Mouse (Mus musculus): ENCODE results near the gene Acin1.

Acin1 gene

DNA sequence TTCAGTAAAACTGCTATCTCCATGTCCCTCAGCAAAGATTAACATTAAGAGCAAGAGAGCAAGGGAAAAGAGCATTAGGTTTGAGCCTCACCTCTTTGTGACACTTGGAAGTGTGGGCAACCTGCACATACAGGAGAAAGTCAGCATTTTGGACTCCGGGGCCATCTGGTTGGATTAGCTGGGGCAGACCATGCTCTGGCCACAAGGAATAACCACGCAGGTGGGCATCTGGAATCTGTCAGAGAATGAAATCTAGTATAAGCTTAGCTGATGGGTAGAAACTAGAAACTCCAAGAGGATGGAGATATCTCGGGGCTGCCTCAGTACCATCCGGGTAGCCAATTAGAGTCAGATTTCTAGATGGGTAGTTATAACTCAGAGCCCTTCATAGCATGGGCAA is 10.0 kb upstream of the Acin1 start:
- DNase-seq, result no peak

DNA sequence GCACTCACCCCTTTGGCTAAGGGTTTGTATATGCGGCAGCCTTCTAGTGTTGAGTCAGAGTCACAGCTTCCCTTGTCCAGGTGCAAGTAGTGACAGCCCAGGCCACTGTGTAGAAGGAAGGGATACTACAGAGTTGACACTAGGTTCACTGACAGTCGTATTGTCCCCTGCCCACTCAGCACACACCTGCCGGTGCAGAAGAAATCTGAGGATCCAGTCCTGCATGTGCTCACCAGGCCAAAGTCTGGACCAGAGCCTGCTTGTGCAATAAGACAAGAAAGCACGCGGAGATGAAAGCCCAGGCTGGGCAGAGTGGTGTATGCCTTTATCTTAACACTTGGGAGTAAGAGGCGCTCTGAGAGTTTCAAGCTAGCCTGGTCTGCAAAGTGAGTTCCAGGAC is 8.3 kb upstream of the Acin1 start:
- no peak for DNase-seq

DNA sequence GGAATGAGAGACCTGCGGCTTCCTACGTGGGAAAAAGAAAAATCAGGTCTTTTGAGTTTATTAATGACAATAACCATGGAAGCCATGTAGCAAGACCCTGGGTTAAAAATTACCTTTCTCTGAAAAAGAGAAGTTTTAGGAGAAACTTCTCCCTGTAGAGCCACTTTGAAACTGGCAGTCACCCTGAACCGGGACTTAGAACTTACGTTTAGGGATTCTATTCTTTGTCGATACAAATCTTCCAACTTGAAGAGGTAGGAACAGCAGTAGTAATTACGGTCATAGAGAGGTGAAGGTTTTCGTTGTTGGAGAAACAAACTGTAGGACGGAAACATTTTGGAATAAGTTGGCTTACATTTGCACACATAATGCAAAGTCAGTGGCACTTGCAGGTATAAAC is 520 bp upstream of the Acin1 start:
- no peak for DNase-seq

DNA sequence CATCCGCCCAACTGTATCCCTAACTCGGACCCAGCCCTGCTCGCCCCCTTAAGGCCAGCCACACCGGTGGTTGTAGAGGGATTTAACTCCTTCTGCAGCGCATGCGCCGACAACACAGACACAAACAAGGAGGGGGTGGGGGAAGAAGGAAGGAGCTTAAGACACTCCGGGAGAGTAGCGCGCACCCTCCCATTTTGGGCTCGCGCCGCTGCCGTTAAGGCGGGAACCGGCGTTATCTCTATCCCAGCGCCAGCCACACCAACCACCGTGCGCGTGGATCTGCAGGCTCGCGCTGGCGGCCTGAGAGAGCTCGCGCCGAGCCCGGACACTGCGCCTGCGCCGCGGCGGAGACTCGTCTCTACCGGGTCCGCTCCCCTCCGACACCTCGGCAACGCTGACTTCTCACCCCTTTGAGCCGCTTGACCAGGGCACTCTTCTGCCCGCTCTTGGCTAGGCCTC is 639 bp downstream of the Acin1 start, which contains the start of gene 1700123O20Rik:
1700123O20Rik (plus strand) TSS at position 154 of the 459 bp plus-strand sequence.
- DNase-seq, result no peak

DNA sequence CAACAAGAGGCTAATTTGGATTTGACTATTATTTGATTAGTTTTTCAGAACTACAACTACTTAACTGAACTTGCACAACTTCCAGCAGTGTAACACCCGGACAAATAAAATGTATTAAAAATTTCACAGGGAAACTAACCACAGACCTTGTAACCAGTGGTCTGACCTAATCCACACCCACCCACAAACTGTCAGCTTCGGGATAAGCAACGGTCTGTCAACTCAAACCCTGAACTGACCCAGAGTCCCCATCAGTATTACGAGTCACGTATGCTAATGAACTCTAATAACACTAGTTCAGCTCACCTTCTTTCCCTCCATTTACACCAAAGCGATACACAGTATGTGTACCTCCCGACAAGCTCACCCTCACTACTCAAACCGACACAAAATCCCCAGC is 1.3 kb downstream of the Acin1 start:
- DNase-seq, result no peak

DNA sequence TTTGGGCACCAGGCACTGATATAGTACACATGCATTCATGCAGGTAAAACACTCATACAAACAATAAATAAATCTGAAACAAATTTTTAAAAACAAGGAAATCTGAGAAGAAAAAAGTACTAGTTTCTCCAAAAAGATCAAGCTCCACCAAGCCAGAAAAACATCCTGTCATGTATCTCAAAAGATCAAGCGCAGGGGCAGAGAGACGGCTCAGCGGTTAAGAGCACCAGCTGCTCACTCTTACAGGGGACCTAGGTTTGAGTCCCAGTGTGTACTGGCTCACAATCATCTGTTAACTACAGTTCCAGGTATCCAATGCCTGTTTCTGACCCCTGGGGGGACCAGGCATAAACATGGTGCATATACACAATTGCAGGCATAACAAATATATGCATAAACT is 4.3 kb downstream of the Acin1 start:
- no peak for DNase-seq

DNA sequence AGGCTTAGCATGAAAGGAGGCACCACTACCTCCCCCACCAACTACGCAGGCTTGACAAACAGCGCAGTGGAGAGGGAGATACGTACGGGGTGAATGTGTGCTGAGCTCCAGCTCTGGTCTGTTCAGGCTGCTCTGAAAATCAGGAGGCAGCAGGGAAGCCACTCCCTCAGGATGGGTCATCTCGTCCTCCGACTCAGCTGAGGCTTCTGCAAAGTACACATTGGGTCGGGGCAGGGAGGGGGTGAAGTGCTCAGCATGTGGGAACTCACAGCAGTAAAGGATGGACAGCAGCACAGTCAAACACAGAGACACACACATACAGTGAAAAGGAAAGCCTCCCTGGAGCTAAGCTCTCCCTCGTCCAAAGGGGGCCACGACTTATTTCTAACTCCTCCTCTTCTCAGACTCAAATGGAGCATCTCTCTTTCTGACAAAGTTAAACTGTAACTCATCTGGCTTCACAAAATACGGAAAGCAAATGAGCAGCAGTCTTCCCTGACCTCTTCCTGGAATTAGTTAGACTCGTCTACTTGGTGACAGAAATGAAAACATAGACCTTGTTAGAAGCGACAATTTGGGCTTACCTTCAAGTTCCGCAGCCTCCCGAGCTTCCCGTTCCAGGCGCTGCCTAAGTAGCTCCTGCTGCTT is 8.0 kb downstream of the Acin1 start:
- DNase-seq, result peak; percentile 30

DNA sequence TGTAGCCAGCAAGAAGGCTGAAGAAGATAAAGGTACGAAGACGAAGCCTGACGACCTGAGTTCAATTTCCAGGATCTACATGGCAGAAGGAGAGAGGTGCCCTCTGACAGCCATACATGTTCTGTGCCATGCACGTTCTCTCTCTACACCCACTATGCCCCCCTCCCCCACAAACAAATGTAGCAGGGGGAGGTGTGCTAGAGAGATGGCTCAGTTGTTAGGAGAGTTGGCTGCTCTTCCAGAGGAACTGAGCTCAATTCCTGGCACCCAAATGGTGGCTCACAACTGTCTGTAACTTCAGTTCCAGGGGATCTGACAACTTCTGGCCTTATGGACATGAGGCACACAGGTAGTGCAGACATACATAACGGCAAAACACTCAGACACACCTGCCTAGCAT is 10.4 kb downstream of the Acin1 start:
- no peak for DNase-seq

DNA sequence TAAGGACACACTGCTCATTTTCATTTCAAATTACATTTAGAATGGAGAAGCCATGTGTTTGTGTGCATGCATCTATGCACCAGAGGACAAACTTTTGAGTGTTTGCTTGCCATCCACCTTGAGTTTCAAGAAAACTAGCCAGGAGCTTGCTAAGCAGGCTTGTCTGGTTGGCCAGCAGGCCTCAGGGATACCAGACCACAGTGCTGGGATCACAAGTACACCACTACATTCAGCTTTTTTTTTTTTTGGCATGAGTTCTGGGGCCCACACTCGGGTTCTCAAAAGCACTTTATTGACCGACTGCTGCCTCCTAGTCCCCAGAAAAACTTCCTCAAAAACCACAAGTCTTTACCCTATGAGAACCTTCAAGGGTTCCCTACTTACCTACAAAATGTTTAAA is 12.4 kb downstream of the Acin1 start:
- DNase-seq, result no peak

DNA sequence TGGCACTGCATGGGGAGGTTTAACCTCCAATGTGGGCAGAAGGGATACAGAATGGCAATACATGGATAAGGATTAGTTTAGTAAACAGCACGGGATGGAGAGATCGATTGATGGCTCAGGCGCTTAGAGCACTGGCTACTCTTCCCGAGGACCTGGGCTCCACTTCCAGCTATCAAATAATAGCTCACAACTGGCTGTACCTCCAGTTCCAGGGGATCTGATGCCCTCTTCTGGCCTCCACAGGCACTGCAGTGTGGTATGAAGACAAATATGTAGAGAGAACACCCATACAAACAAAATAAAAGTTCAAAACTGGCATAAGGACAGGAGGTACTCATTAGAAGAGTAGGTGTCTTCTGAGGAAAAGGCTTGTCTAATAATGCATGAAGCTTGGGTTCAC is 17.4 kb downstream of the Acin1 start:
- DNase-seq, result peak; percentile 70

DNA sequence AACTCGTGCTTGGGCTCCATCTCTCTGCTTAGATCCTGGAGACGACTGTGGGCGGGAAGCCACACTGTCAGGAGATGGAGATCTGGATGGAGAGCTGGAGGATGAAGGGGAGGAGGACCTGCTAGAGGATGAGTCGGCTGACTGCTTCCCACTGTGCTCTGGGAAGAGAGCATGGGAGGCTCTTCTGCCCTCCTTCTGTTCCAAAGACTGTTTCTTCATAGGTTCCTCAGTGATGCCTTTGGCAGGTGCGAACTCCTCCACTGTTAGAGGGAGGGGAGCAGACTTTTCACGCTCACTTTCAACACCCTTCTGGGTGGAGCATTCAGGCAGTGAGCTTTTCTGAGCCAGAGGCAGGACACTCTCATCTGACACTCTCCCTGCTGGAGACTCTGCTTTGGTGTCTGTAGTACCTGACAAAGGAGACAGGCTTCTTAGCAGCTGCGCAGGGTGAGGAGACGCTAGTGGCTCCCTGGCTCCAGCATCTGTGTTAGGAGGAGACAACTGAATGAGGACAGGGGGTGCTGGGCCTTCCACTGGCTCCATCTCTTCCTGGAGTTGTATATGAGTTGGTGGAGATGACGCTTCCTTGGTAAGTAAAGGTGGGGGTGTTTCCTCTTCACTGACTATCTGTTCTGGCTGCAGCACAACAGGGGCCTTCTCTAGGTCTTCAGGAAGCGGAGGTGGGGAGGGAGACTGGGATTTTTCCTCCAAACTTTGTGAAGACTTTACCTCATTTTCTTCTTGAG is 22.1 kb downstream of the Acin1 start:
- DNase-seq, result no peak

DNA sequence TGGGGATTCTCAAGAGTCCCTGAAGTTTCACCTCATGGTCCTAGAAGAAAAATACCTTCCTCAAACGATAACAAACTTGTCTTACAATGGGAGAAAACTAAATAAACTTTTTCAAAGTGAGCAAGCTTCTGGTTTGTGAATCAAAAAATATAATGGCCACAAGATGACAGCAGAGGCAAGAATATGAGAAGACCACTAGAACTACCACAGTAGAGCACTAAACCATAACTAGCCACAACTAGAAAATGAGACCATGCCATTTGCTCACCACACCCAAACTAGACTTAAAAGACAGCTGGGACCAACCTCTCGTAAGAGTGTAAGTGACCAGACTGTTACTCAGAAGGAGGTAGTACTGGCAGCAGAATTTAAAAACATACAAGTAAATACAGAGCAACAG is 26.7 kb downstream of the Acin1 start:
- DNase-seq, result no peak

DNA sequence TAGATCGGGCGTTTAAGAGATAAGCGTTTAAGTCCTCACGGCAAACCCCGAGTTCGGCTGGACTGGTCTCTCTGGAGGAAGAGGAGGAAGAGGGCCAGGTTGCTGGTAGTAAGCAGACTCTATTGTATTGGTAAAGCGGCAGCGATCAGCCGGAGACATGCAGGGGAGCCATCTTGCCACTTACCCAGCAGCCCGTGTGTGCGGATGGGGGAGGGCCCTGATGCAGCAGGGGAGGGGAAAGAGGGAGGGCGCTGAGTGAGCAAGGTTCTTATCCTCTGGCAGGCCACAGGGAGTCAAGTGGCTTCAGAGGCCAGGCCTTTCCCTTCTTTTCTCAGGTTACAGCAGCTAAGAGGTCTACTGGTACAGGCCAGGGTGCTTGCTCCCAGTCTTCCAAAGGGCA is 33.2 kb downstream of the Acin1 start:
- peak; percentile 86 for DNase-seq

DNA sequence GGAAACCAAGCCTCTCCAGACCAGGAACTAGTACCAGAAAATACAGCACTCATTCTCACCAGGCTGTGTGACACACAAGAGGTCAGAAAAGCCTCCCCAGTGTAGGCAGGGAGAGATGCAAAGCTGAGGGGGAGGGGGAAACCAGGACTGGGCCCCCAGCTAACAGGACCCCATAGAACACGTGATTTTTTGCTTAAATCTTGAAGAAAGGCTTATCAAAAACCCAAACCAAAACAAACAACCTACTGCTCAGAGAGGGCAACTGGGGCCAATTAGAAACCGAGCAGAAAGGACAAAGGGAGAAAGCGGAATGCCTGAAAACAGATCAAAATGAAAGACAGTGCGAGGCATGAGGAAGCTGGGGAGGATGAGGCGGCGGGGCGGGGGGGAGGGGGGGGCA is 33.9 kb downstream of the Acin1 start:
- no peak for DNase-seq

DNA sequence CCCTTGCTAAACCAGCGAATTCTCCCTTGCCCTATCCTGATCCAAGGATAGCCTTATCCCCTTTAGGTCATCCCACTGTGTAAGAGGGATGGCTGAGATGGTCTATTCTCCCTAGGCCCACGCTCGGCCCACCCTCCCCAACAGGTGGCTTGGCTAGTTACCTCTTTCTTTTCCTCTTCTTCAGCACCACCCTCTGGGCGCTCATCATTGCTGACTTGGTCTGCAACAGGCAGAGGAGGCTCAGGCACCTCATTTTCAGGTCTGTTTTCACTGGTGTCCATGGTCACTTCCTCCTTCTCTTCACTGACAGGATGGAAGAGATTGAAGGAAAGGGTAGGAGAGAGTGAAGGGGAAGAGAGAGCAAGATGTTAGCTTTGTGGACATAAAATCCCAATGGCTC is 35.2 kb downstream of the Acin1 start:
- no peak for DNase-seq

DNA sequence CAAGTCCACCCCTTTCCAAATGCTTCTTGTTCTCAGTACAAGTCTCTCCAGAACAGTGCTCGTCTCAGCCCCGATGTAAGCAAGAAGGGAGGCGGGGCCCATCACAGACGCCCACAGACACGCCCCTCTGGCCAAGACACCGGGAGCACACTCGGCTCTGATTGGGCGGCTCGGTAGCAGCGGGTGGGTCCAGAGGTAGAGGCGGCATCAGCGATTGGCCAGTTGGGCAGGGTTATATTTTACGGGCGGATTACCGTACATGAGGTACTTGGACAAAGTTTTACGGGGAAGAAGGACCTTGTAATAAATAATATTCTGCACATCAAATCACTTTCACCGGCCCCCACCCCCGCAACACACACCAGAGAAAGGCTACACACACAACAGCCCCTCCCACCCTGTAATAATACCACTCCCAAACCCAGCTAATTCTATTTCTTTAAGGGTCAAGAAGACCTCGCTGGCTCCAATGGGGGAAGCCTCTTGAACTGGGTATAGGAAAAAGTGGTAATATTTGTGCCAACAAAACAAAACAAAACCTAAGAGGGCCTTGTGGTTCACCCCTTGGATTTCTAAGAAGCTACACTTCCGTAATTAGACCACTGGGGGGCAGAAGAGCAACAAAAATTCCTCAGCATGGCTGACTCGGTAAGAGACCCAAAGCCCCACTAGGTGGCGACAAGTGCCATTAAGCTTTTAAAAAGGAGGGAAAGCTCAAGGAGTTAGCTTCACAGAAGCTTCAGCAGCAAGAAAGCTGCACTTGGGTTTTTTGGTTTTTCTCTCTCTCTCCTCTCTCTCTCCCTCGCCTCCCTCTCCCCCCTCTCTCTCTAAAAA is 35.9 kb downstream of the Acin1 start:
- DNase-seq, result peak; percentile 81

DNA sequence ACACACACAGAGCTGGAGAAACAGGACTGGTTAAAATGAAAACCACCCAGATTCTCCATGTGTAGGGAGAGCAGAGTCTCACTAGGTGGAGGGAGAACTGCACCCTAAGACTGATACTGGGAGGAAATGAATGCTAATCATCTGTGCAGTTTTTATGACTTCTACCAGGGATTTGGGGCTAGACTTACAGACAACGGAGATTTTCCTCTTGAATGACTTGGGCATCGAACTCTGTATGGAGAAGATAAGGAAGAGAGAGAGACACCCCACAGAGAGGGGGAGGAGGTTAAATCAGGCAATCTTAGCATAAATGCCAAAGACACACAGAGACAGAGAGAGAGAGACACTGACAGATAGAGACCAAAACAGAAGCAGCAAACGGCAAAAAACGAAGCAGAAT is 38.8 kb downstream of the Acin1 start:
- DNase-seq, result no peak

DNA sequence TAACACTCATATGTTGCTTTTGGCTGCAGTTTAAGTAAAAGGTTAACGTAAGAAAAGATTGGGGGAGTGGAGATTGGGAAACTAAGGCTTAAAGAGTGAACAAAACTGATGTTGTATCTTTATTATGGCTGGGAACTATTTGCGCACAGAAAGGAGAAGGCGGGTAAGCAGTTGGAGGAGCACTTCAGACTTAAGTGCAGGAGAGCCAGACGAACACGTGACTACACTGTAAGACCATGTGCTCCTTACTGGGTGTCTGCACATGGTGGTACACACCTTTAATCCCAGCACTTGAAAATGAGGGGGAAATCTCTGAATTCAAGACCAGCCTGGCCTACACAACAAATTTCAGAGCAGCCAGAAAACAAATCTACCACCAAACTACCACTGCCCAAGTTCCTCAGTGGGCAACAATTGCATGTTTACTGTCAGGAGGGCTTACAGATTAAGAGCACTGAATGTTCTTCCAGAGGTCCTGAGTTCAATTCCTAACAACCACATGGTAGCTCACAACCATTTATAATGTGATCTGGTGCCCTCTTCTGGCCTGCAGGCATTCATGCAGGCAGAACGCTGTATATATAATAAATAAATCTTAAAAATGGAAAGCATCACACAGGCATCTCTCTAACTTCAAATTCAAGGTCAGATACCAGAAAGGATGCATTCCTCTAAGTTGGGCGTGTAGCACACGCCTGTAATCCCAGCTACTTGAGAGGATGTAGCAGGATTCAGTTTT is 39.7 kb downstream of the Acin1 start:
- no peak for DNase-seq

DNA sequence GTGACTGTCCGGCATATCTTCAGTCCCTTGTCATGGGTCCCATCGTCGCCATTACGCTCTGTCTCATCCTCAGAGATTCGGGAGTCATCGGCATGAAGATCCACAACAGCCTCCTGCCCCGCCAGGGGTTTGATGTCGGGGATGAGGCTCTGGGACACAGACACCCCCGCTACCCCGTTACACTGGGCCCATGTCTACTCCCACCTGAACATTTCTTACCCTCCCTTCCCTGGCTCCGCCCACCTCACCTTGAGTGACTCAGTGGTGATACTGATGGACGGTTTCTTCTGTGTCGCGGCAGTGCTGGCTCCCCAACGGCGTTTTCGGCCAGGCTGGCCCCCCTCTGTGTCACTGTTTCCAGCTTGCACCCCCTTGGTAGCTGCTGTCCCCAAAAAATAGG is 40.3 kb downstream of the Acin1 start:
- DNase-seq, result no peak

DNA sequence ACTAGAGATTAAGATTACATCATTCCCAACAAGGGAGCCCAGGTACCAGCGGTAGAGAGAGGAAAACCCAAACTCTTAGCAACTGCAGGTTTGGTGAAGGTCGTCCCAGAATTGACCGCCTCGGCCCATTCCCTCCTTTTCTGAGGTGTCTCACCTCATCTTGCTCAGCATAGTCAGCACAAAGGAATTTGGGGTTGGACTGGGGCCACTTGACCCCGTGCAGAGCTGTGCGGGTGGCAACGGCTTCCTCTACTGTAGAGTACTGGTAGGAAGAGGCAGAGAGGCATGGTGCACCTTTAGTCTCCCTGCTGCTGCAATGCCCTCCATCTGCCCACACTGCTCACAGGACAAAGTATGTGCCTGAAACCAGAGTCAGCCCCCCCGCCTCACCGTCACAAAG is 42.4 kb downstream of the Acin1 start:
- DNase-seq, result no peak

DNA sequence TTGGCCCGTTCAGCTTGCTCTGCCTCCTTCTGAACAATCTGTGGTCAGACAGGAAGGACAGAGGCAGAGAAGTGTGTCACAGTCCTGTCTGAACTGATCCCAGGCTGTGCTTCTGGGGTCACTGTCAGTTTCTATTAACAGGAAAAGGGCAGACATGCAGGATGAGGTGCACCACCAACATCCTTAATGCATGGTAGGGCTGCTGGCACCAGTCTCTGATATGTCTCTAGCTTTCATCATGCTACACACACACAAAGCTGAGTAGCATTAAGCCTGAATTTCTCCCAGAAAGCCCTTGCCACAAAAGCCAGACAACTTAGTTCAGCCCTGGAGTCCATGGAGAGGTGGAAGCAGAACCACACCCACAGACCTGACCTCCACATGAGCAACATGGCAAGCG is 43.7 kb downstream of the Acin1 start:
- DNase-seq, result no peak

DNA sequence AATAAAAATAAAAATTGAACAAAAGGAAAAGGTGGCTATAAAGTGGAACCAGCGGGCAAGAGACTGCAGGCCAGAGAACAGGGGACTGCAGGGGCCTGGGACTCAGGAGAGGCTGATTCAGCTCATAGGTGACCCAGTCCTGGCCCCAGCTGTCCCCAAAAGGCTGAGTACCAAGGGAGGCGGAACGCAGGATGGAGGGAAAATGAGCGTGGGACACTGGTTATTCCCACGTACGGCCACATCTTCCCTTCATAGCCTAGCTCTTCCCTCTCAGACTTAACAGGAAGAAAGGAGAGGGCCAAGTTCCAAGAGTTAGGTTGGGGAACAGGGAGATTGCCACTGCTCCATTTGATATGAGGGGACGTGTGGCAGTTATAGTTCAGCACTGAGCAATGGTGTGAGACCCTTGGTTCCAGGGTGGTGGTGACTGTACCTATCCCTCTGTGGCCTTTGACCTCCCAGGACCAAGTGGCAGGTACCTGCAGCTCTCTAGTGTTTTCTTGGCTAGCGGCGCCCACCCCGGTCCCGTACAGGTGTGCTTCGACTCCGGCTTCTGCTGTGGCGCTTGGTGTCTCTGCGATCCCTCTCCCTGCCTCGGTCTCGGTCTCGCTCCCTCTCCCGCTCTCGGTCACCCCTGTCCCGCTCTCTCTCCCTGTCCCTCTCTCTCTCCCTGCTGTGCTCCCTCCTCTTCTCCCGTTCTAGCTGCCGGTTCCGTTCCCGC is 44.3 kb downstream of the Acin1 start:
- DNase-seq, result no peak

Measured in kidney, adult 18-20 months (tissue).